Mouse (Mus musculus) frontal cortex, postnatal 25 days (tissue): ENCODE measurements around the gene Zglp1.
"Not testable (repeated sequence)": the region's sequence is repeated elsewhere in the genome, so short reads cannot be mapped to it uniquely, and the experiment has no call there.

Experiments used
- DNase-seq, 2 experiments: peaks; one replicate each; pipeline ENCODE4 v3.0.0; 2022; ENCODE audit warnings: low spot score in 2 of 2

Zglp1 gene

DNA sequence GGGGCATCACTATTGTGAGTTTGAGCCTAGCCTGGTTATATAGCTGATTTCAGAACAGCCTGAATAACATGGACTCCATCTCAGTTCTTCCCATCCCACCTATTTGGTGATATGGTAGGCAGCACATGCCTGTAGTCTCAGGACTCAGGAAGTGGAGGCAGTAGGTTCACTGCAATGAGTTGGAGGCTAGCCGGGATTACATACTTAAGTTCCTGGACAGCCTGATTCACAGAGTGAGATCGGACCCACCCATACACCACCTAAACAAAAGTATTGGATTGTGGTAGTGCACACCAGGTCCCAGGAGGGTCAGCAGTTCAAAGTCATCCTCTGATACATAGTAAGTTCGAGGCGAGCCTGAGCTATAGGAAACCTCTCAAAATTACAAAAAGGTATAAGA, 5.7 kb upstream of the Zglp1 start:
- DNase-seq = no peak

DNA sequence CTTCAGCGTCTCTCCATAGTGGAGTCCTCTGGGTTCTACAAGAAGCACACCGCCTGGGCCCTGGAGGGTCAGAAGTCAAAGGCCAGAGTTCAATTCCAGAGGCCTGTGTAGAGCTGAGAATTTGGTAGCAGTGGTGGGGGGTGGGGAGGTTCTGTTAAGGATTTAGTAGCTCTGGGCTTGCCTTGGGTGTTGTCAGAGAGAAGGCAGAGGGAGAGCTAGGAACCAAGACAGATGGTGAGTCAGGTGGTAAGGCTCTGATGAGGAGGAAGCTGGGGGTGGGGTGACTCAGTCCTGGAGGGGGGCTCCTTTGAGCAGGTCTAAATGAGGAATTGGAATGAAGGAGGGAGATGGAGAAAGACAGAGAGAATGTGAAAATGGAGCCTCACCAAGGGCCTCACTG, 4.0 kb downstream of the Zglp1 start:
- no peak for DNase-seq

DNA sequence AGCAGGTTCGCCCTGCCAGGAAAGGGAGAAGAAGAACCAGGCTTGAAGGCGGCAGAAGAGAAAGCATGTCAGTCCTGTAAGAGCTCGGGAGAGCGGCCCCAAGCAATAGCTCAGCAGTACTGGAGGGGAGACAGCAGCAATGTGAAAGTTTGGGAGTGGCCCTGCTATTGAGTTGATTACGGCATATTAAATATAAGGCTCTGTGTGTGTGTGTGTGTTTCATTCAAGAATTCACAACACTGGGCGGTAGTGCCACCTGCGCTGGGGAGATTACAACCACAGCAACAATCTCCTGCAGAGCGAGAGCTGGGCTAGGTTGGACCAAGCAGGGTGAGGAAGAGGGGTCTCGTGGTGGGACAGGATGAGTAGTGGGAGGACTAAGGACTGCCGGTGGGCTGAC, 15.3 kb downstream of the Zglp1 start:
- DNase-seq = no peak

- no peak for DNase-seq
These were observed 21.7 kb downstream of the Zglp1 start for GRCm38 (mm10) chr9:21045235-21045634.

GRCm38 (mm10) chr9:21044785-21045184, 22.1 kb downstream of the Zglp1 start:
- DNase-seq = not testable (repeated sequence)

- DNase-seq = no peak
These were observed 23.3 kb downstream of the Zglp1 start for GRCm38 (mm10) chr9:21043563-21043962.

- peak in 1 of 2 experiments; percentile 57 for DNase-seq
These were observed 25.6 kb downstream of the Zglp1 start for GRCm38 (mm10) chr9:21041308-21041707.

DNA sequence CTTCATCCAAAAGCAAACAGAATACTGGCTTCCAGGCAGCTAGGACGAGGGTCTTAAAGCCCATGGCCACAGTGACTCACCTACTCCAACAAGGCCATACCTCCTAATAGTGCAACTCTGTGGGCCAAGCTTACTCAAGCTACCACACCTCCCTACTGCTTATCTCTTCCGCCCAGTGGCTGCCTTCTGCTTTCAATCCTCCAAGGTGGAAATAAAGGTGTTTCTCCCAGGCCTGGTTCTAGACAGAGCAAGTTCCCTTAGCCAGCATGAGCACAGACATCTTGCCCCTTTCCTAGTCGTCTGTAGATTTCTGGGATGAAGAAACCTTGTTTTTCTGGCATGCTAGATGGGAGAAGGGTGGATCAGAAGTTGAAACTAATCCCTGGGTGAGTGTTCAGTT, 27.1 kb downstream of the Zglp1 start:
- DNase-seq = no peak

GRCm38 (mm10) chr9:21037481-21037891, 29.4 kb downstream of the Zglp1 start:
- no peak for DNase-seq

GRCm38 (mm10) chr9:21036666-21037065, 30.2 kb downstream of the Zglp1 start:
- no peak for DNase-seq

GRCm38 (mm10) chr9:21036161-21036560, 30.7 kb downstream of the Zglp1 start:
- DNase-seq = no peak

DNA sequence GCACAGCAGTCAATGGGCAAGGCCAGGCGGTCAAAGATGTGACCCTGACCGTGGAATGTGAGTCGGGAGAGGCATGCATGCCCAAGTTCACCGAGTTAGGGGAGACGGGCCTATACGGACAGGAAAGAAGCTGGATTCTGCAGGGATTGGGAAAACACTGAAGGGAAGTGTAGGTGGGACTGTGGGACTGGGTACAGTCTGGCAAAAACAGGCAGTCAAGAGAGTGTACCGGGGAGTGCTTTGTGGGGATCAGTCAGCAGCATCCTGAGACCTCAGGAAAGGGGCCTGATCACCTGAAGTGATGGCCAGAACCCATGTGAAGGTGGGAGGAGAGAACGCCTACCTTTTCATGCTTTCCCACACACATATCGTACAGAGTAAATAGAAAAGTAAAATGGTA, 31.3 kb downstream of the Zglp1 start:
- no peak for DNase-seq

DNA sequence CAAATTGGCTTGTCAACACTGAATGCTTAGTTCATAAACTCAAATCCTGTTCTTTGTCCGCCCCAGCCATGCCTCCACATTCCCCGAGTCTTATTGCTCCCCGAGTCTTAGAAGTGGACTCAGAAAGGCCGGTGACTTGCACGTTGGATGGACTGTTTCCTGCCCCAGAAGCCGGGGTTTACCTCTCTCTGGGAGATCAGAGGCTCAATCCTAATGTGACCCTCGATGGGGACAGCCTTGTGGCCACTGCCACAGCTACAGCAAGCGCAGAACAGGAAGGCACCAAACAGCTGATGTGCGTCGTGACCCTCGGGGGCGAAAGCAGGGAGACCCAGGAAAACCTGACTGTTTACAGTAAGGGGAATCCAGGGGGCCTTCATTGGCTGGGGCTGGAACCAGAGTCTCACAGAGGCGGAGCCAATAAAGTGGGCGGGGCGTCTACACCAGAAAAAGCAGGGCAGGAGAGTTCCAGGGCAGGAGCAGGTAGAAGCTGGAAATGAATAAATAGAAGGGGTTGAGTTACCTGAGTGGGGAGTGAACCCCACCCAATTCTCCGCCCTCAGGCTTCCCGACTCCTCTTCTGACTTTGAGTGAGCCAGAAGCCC, 32.3 kb downstream of the Zglp1 start:
- no peak for DNase-seq

DNA sequence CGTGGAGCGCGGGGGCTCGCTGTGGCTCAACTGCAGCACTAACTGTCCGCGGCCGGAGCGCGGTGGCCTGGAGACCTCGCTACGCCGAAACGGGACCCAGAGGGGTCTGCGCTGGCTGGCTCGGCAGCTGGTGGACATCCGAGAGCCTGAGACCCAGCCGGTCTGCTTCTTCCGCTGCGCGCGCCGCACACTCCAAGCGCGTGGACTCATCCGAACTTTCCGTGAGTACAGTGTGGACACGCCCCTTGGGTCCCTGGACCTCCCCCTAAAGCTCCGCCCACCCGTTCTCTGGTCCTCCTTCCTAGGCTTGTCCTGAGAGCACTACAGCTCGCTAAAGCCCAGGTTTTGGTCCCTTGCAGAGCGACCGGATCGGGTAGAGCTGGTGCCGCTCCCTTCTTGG, 33.8 kb downstream of the Zglp1 start:
- DNase-seq = no peak

DNA sequence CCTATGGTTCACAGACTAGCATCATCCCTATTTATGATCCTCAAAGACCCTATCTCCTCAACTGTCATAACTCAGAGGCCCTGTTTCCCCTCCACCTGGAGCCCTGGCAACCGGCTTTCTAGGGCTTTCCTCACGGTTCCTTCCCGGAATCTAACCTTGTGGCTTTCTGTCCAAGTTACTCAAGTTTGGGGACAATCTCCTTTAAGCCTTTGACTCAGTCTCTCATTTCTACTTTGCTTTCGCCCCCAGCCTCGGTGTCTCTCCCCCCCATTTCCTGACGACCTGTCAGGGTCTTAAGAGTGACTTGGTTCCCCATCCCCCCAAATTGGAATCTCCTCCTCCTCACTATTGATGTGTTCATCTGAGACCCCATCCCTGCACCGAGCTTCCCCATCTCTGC, 34.4 kb downstream of the Zglp1 start:
- DNase-seq = no peak

GRCm38 (mm10) chr9:21031896-21032351, 35.0 kb downstream of the Zglp1 start, which contains the start of gene Icam5:
Gene Icam5 (plus strand): TSS chr9:21032073.
- DNase-seq = peak in 1 of 2 experiments; percentile 65

DNA sequence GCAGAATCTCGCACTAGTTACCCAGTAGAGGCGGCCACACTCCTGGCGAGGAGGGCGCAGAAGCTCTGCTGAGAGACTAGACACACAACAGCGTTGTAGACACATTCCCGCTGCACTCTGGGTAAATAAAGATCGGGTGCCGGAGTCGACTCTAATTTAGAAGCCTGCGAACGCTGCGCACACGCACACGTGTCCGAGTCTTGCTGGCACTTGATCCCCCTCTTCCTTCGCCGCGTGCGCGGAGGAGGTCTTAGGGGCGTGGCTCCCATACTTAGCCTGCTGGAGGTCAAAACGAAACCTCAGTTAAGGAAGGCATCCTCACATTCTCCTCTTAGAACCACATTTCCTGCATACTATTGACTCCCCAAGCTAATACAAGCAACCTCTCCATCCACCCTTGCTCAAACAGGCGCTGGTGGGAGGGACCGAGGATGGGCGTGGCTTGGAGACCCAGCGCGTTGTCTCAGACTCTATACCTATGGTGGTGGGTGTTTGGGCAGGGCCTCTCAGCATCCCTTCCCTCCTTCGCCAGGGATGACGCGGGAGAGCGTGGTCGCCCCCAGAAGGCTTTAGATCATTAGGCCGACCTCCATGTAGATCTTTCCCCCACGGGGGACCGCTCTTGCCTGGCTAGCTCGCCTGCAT, 35.5 kb downstream of the Zglp1 start:
- peak; percentile 59 to 74 for DNase-seq

DNA sequence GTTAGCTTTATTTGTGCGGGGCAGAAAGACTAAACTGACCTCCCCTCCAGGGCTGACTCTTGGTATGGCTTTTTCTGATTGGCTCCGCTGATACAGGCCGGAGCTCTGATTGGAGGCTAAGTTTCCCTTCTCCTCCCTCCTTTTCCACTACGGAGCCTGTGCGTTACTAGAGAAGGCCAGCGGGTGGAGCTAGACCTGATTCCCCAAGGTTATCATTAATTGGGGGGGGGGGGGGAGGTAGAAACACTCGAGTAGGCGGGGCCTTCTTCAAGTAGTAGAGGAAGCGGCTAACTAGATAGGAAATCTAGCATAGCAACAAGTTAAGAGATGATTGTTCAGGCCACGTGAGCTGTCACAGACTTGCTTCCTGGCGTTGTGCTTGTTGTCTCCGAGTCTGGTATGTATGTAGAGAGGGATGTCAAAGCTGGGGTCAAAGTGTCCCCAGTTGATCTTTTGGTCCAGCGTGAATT, 36.1 kb downstream of the Zglp1 start:
- peak in 1 of 2 experiments; percentile 71 for DNase-seq

DNA sequence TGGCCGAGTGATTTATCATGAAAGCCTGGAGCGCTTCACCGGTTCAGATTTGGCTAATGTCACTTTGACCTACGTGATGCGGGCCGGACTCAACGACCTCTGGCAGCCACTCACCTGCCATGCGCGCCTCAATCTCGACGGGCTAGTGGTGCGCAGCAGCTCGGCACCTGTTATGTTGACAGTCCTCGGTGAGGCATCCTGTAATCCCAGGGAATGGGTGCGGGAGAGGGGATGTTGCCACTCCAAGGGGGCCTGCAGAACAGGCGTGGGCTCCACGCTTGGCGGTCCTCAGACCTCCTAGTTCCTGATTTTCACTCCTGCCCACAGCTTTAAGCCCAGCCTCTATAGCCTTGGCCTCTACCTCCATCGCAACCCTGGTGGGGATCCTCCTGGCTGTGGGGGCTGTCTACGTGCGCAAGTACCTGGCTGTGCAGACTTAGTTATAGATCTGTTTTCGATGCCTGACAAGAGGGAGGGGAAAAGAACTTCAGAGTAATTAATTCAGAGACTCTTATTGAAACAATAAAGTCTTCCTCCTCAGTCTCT, 36.8 kb downstream of the Zglp1 start:
- DNase-seq = no peak

DNA sequence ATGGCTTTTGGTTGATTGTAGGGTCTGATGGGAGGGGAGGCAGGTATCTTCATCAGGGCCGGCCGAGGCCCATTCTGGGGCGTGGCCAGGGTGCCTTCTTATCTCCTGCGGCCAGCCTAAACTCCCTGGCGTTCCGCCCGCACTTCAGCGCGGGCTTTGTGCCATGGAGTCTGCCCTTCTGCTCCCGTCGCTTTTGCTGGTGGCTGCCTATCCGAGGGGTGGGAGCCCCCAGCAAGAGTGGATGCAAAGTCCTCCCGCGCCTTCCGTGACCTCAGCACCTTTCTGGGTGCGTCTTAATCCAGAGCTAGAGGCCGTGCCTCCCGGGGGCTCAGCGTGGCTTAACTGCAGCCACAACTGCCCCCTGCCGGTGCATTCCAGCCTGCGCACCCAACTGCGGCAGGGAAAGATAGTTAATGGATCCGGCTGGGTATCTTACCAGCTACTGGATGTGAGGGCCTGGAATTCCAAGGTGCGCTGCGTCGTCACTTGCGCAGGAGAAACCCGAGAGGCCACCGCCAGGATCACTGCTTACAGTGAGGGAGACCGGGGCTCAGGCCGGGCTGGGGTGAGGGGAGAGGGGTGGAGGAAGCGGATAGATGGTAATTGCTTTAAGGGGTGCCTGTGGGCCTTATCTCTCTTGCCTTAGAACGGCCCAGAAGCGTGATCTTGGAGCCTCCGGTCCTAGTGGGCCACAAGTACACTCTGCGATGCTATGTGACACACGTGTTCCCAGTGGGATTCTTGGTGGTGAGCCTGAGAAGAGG, 37.4 kb downstream of the Zglp1 start, which contains the start of gene Icam4:
Icam4 (plus strand) TSS at position 83 of the 764 bp plus-strand sequence.
- peak in 1 of 2 experiments; percentile 63 for DNase-seq

GRCm38 (mm10) chr9:21028560-21029110, 38.3 kb downstream of the Zglp1 start:
- no peak for DNase-seq

DNA sequence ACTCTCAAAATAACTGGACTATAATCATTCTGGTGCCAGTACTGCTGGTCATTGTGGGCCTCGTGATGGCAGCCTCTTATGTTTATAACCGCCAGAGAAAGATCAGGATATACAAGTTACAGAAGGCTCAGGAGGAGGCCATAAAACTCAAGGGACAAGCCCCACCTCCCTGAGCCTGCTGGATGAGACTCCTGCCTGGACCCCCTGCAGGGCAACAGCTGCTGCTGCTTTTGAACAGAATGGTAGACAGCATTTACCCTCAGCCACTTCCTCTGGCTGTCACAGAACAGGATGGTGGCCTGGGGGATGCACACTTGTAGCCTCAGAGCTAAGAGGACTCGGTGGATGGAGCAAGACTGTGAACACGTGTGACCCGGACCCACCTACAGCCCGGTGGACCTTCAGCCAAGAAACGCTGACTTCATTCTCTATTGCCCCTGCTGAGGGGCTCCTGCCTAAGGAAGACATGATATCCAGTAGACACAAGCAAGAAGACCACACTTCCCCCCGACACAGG, 39.1 kb downstream of the Zglp1 start:
- no peak for DNase-seq
